Mouse (Mus musculus): Measurements from ENCODE around the gene P2ry12. TPM values are rescaled to one million over a fixed set of nuclear protein-coding genes. Genes with fewer than 3 reads are reported as not detected.

Gene P2ry12
- total RNA-seq, 2 experiments from 2014 or later = 43.1 to 46.3 TPM

GRCm38 (mm10) chr3:59181134-59181533 lies 81.5 kb downstream of the P2ry12 start:
- no peak for DNase-seq

- no peak for DNase-seq
Measured at GRCm38 (mm10) chr3:59176871-59177270, 85.8 kb downstream of the P2ry12 start.

GRCm38 (mm10) chr3:59175234-59175633 lies 87.4 kb downstream of the P2ry12 start:
- DNase-seq = no peak

- no peak for DNase-seq
Measured at GRCm38 (mm10) chr3:59174426-59175154, 88.1 kb downstream of the P2ry12 start.

- no peak for DNase-seq
Measured at GRCm38 (mm10) chr3:59169921-59170627, 92.6 kb downstream of the P2ry12 start.

- no peak for DNase-seq
Measured at GRCm38 (mm10) chr3:59169215-59169614, 93.5 kb downstream of the P2ry12 start.

- DNase-seq = no peak
Measured at GRCm38 (mm10) chr3:59168476-59168875, 94.2 kb downstream of the P2ry12 start.

GRCm38 (mm10) chr3:59167417-59168054 lies 95.1 kb downstream of the P2ry12 start:
- no peak for DNase-seq

Other genes with a start within 250 kb of the P2ry12 start
- not detected for gene Gpr171, start 161.1 kb downstream of the P2ry12 start, total RNA-seq (2021)
- 1 to 10 TPM; 2.1 to 2.6 TPM for gene P2ry14, start 109.3 kb downstream of the P2ry12 start, total RNA-seq (2021)
- not detected for gene Gpr87, start 67.8 kb downstream of the P2ry12 start, total RNA-seq (2021)
- 1 to 10 TPM; 7.1 to 8.6 TPM for gene P2ry13, start 52.0 kb downstream of the P2ry12 start, total RNA-seq (2021)
- 1 to 10 TPM; 1.4 to 1.5 TPM for gene Igsf10, start 81.5 kb upstream of the P2ry12 start, total RNA-seq (2021)